Mouse (Mus musculus) fat pad, adult 2 months (tissue): ENCODE data around the gene Ncoa6.

Experiments
- DNase-seq: peaks from one replicate; pipeline ENCODE4 v3.0.0-alpha.2; 2011; ENCODE audit warnings: low read depth, low spot score; ENCODE audit errors: extremely low read depth

The Ncoa6 gene

GRCm38 (mm10) chr2:155442916-155443315 is 30.8 kb downstream of the Ncoa6 start:
- DNase-seq = no peak

- DNase-seq = no peak
These were observed 37.2 kb downstream of the Ncoa6 start for GRCm38 (mm10) chr2:155436445-155436844.

GRCm38 (mm10) chr2:155420911-155421310 is 52.8 kb downstream of the Ncoa6 start:
- no peak for DNase-seq

- no peak for DNase-seq
These were observed 69.1 kb downstream of the Ncoa6 start for GRCm38 (mm10) chr2:155404635-155405034.

GRCm38 (mm10) chr2:155401926-155402325 is 71.8 kb downstream of the Ncoa6 start:
- no peak for DNase-seq

- no peak for DNase-seq
These were observed 73.4 kb downstream of the Ncoa6 start for GRCm38 (mm10) chr2:155400276-155400675.

- DNase-seq = no peak
These were observed 79.1 kb downstream of the Ncoa6 start for GRCm38 (mm10) chr2:155394586-155394985.

- DNase-seq = no peak
These were observed 85.1 kb downstream of the Ncoa6 start for GRCm38 (mm10) chr2:155388573-155388972.

- DNase-seq = no peak
These were observed 86.6 kb downstream of the Ncoa6 start for GRCm38 (mm10) chr2:155387052-155387451.

- no peak for DNase-seq
These were observed 87.2 kb downstream of the Ncoa6 start for GRCm38 (mm10) chr2:155386534-155386899.

GRCm38 (mm10) chr2:155385731-155386533 is 87.8 kb downstream of the Ncoa6 start:
- no peak for DNase-seq

GRCm38 (mm10) chr2:155385090-155385489 is 88.6 kb downstream of the Ncoa6 start:
- DNase-seq = no peak

- DNase-seq = no peak
These were observed 90.8 kb downstream of the Ncoa6 start for GRCm38 (mm10) chr2:155382791-155383438.

- no peak for DNase-seq
These were observed 91.4 kb downstream of the Ncoa6 start for GRCm38 (mm10) chr2:155382332-155382700.

GRCm38 (mm10) chr2:155381643-155382331 is 91.9 kb downstream of the Ncoa6 start:
- DNase-seq = no peak

- DNase-seq = no peak
These were observed 92.6 kb downstream of the Ncoa6 start for GRCm38 (mm10) chr2:155381060-155381437.

GRCm38 (mm10) chr2:155380261-155381059 is 93.2 kb downstream of the Ncoa6 start, which contains the start of gene Trp53inp2:
Trp53inp2 (plus strand) TSS chr2:155381059.
- DNase-seq = no peak

- DNase-seq = no peak
These were observed 97.5 kb downstream of the Ncoa6 start for GRCm38 (mm10) chr2:155376191-155376590.

GRCm38 (mm10) chr2:155374521-155374920 is 99.2 kb downstream of the Ncoa6 start:
- DNase-seq = no peak

GRCm38 (mm10) chr2:155373886-155374285 is 99.8 kb downstream of the Ncoa6 start:
- no peak for DNase-seq

- no peak for DNase-seq
These were observed 100.4 kb downstream of the Ncoa6 start for GRCm38 (mm10) chr2:155373302-155373701.
